Mouse (Mus musculus) adrenal gland (tissue): ENCODE measurements around the gene Prr14.
"Not testable (repeated sequence)": the region's sequence is repeated elsewhere in the genome, so short reads cannot be mapped to it uniquely, and the experiment has no call there.

ENCODE experiments used
- intact Hi-C: fragments of 180-260 bp; cut with DNase I; formaldehyde crosslinking; loops from one replicate; pipeline ENCODE4 v1.15.1; 2025

Gene Prr14

DNA sequence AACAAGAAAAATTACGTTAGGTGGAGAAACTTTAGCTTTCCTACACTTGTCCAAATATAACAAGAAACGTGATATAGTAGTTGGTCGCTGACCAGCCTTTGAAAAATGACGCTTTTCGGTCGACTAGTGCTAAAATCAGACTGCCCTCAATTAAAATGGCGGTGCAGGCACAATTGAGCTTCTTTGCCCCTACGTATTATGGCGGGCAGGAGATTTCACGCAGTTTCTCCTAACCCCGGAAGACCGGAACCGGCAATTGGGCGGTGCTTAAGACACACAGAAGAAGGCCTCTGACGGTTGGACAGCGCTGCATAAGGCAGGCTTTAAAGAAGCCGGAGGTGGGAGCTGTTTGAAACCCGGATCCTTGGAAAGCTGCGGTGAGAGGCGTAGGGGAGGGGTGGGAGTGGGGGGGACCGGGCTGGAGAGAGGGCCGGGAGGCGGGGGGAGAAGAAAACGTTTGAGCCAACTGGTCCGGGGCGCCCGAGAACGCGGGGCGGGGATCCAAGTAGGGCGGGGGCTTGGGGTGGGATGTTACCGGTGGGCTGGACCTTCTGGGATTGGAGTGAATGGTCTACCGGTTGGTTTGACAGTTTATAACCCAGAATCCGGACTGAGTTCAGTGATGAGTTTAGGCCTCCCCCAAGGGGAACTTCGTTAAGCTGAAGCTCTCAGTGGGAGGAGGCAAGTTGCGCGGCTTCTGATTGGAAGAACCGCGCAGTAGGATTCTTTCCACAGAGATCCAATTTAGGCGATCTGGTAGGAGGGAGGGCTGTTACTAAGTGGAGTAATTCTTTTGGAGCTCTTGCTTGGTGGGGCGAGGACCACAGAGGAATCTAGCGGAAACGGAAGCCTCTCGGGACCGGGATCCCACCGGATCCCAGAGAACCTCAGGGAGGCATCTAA is 11.6 kb downstream of the Prr14 start:
- intact Hi-C loops, result no loop called here

DNA sequence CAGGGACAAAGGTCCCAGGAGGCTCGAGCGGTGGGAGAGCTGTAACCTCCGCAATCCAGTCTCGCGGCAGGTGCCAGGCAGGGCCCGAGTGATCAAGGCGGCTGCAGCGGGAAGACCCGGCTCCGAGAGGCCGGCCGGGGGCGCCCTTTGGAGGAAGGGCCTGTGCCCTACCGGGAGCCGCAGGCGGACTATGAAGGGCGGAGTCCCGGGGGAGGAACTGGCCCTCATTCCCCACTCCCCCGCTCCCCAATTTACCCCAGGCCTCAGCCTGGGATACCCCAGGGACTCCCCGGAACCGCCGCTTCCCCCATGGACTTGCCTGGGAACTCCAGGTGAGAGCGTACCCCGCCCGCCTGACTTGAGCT is 12.2 kb downstream of the Prr14 start:
- intact Hi-C loops, result no loop called here

DNA sequence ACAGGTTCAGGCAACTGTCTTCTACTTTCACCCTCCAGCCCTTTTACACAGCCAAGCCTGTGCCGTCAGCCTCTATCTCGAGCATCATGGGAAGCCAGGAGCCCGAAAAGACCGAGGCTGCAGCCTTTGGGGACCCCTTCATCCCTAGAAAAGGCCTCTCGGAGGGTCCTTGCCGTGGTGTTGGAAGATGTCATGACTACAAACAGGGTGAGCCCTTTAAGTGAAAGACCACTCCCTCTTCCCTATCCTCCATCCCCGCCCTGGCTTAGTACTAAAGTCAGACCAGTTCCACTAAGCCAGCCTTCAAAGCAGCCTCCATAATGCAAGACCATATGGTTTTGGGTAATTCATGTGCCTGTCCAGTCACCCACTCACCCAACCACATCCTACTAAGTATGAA is 12.6 kb downstream of the Prr14 start:
- intact Hi-C loops, result no loop called here

DNA sequence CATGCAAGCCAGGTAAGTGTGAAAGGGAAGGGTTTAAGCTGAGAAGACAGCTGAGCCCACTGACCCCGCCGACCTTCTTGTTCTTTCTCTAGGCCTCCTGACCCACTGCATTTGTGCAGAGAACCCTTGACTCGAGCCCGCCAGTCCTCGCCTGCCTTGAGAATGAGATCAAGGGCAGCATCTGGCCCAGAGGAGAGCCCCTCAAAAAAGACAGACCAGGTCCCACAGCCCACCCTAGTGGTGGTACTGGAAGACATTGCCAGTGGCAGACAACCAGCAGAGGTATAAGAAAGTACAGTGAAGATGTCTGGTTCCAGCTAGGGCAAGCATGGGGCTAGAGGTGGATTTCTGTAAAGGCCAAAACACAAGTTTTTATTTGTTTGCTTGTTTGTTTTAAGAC is 14.3 kb downstream of the Prr14 start:
- intact Hi-C loops, result no loop called here

DNA sequence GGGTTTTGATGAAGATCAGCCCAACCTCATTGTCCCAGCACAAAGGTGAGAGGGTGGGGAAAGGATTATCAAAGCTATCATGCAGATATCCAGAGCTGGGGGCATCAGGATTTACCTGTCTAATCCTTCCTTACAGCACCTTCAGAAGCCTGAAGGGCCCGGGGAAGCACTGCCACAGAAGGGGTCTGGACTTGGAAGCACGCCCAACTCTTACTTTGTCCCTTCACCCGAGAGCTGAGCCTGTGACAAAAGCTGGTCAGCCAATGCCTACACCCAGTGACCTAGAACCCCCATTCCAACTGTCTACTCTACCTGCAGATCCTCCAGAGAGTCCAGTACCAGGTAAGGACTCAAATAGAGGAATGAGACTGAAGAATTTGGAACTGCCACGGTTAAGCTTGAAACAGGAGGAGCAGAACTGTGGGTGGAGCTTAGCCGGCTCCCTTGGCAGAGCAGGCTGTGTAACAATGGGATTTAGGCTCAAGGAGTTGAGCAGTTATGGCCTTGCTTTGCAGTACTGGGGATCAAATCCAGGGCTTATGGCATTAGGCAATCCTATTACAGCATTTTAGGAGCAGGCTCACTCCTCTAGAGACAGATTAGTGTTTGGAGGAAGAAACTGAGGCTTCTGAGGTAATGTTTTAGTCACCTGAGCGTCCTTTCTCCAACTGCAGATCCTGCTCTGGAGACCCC is 15.1 kb downstream of the Prr14 start:
- intact Hi-C loops, result no loop called here

DNA sequence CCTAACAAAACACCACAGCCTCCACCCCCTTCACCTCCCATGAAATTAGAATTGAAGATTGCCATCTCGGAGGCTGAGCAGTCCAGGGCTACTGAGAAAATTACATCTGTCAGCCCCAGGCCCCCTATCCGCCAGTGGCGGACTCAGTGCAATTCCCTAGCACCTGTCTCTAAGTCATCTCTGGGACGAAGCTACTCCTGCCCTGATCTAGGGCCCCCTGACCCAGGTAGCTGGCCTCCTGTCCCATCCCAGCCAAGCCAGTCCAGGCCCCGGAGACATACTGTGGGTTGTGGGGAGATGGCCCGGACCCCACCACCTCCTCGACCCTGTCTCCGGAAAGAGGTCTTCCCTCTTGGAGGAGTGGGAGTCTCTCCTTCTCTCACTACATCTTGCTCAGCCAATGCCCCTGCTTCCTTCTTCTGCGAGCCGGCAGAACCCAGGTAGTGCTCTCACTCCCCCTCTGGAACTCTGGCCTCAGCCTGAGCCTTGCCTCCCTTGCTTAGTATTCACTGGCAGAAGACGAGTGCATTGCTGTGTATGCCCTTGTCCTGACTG is 15.9 kb downstream of the Prr14 start:
- intact Hi-C loops, result no loop called here

DNA sequence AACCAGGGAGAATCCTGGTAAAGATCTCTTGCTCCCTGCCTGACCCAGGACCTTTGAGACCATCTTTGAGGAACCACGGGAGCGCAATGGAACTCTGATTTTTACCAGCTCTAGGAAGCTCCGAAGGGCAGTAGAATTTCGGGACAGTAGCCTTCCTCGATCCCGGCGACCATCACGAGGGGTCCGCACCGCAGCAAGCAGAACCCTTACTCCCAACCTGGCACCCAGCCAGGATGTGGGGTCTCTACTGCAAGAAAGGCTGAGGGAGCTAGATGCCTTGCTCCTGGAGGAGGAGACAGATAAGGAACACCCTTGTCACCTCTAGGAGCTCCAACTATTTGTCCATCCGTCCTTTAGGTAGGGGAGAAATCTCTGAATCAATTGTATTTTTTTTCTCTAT is 16.9 kb downstream of the Prr14 start:
- intact Hi-C loops, result no loop called here

DNA sequence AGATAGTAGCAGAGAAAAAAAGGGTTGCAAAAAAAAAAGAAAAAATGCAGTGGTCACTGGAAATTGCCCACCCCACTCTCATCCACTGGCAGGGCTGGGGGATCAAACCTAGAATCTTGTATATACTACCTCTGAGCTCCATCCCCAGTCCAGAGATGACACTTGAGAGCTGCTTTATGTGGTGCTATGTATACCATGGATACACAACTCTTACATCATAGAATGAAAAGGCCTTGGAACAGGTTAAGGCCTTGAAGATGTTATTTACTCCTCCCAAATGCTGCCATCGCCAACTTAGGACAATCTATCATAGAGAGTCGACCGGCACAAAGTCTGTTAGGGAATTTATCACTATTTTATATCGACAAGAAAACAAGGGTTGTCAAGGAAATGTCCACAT is 17.4 kb downstream of the Prr14 start:
- intact Hi-C loops, result no loop called here

DNA sequence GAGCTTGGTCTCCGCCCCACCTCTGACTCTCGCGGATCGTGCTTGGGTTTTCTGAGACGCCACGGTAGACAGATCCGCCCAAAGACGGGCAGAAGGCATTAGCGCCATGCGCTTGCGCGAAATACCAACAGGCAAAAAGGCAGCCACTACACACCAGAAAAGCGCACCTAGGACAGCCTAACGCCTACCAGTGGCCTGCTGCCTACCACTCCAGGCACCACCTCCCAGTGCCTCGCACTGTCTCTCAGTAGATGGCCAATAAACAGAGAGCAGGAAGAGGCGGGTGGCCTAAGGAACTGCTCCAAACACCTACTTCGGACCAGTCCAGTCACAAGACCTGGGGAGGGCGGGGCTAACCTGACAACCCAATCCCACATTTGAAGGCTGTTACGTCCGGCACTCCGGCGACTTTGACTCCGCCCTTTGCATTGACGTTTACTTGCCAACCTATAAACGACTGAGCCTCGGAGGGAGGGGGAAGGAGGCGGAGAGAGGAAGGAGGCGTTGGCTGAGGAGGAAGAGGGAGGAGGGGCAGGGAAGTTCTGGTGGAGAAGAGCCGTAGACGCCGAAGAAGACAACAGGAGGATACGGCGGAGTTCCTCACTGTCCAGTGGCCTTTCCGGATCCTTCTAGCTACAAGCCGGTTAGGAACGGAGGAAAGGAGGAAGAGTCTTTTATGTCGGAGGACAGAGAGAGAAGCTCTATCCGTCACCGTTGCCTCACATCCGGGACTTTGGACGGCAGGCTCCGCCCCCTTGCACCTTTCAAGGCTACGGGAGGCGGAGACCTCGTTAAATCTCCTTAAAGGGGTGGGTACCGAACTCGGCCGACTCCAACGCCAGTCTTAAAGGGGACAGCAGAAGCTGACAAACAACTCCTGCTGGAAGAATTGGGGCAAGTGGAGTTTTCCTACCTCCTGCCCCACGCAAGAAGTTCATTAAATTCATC is 18.6 kb downstream of the Prr14 start:
- intact Hi-C loops, result no loop called here

DNA sequence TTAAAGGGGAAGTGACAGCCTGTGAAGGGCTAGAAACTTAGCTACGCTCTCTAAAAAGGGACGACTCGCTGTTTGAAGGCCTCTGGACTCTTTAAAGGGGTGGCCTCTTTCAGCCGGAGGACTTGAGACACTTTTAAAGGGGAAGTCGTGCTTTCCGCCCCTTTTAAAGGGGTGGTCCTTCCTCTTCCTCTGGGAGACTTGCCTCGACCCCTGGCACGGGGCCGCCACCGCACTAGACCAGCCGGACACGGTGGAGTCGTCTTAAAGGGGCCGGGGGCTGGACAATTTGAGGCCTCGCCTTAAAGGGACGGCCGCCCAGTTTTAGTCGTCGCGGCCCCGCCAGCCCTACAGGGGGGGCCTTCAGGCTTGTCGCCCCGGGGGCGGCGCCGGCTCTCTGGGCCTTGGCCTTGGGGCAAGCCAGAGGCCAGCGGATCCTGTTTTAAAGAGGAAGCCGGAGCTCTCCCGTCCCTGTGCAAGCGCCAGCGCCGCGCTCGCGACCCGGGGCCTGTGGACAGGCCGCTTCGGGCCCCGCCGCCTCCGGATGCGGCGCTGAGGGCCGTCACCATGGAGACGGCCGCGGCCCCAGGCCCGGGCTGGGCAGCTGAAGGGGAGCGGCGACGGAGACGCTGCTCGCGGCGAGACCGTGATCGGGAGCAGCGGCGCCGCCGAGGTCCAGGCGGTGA is 19.4 kb downstream of the Prr14 start, which contains the start of gene Fbrs:
Gene Fbrs, plus strand, starts transcription at position 565 of the 683 bp plus-strand sequence.
- intact Hi-C loops, result no loop called here

DNA sequence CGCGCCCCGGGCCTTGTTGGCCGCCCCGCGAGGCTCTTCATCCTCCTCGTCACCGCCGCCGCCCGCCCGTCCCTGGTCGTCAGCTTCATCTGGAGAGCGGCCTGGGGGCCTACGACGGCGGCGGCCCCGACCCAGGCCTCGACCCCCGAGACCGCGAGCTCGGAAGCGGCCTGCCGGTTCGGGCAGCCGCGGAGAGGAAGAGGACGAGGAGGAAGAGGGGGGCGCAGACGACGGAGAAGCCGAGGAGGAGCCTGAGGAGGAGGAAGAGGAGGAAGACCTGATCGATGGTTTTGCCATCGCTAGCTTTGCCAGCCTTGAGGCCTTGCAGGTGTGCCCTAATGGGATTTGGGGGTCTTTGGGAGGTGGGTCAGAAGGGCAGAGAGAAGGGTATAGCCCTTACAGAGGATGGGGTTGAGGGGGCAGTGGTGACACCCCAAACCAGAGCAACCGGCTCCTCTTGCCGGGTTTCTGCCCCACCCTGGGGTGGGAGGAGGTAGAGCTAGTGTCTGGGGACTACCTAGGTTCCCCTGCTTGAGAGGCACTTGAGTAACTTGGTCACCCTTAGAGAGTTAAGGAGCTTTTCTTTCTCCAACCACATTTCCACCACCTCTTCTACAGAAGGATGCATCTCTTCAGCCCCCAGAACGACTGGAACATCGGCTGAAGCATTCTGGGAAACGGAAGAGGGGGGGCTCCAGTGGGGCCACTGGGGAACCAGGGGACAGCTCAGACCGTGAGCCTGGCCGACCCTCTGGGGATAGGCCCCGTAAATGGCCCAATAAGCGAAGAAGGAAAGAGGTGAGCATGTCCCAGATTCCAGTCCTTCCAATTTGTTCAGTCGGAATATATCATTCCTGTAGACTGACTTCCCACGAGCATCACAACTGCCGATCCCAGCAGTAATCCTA is 20.2 kb downstream of the Prr14 start:
- intact Hi-C loops, result no loop called here

DNA sequence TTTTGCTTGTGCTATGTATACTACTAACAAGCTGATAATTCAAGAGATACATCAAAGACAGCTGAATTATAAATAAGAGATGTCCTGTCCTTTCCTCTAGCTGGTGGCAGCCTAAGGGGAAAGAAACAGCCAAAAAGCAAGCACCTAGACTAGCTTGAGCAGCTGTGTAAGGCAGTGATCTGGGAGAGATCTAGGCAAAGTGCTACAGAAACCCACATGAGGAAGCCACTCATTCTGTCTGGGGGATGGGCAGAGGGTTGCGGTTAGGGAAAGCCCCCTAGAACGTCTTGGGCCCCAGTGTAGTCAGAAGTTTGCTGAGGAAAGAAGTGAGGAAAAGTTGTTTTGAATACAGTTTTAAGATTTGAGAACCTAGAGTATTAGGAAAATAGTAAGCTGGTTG is 20.9 kb downstream of the Prr14 start:
- intact Hi-C loops, result no loop called here

DNA sequence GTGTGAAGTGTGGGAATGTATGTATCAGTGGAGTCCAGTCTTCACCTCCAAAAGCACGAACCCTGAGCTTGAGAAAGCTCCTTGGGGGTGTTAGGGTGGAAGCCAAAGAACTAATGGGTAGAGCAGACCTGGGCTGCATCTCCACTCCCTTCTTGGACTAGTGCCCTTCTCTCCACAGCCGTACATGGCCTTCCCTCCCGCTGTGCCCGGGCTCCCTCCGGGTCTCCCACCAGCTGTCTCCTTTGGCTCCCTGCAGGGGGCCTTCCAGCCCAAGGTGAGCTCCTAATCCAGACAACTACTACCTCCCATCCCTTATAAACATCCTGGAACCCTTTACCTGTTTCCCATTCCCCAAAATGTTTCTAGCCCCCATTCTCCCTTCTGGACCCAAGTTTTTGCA is 26.0 kb downstream of the Prr14 start:
- intact Hi-C loops, result no loop called here

DNA sequence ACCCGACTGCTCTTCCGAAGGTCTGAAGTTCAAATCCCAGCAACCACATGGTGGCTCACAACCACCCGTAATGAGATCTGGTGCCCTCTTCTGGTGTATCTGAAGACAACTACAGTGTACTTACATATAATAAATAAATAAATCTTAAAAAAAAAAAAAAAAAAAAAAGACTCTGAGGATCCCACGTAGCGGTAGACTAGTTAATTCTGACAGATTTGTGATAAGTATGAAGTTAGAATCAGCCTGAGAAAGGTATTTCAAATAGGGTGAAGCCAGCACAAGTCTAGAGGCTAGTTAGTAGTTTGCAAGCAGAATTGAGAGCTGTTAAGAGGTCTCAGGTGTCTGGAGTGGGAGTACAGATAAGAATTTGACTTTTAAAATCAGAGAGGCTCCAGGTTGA is 29.0 kb downstream of the Prr14 start:
- intact Hi-C loops, result not testable (repeated sequence)

DNA sequence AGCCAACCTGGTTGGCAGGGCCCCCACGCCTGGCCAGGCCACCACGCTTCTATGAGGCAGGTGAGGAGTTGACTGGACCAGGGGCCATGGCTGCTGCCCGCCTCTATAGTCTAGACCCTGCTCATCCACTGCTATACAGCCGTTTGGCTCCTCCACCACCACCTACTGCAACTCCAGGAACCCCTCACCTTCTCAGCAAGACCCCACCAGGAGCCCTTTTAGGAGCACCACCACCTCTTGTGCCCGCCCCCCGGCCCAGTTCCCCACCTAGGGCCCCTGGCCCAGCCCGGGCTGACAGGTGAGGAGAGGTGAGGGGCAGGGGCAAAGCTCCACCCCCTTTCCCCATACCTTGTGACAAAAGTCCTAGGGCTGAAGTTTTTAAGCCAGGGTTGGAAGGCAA is 30.6 kb downstream of the Prr14 start:
- intact Hi-C loops, result no loop called here

DNA sequence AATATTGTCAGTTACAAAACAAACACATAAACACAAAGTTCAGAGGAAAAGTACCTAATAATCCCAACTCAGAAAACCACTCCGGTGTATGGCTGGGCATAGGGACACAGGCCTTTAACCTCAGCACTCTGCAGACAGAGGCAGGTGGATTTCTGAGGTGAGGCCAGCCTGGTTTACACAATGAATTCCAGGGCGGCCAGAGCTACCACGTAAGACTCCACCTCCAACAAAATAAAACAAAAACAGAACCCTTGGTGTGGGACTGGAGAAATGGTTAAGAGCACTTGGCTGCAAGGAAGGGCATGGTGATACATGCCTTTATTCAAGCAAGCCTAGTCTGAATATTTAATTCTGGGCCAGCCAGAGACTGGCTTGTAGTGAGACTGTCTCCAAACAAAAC is 32.4 kb downstream of the Prr14 start:
- intact Hi-C loops, result no loop called here

DNA sequence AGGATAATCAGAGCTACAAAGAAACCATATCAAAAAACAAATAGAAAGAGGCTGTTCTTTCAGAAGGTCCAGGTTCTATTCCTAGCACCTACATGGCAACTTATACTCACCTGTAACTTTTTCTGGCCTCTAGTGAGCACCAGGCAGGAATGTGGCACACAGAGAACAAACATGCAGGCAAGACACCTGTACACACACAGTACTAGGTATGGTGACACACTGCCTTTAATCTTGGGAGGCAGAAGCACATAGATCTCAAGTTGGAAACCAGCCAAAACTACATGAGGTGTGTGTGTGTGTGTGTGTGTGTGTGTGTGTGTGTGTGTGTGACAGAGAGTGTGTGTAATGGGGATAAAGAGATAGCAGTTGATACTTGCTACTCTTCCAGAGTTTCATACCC is 35.2 kb downstream of the Prr14 start:
- intact Hi-C loops, result loop anchor here (5.0 kb wide), 1 partner anchor 132 kb away; no protein-coding TSS in a partner anchor

DNA sequence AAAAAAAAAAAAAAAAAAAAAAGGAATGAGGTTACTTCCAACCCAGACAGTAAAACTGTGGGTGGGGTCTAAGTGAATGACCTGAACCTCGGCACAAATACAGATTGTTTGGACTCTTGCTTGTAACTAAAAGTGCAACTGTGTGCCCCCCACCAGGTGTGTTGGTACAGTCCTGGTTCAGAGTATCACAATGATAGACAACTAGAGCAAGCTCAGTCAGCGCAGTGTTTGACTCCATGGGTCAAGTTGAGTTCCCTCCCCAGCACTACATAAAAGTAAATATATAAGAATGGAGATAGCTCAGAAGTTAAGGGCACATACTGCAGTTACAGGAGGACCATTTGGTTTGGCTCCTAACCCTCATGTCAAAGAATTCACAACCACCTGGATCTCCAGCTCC is 38.0 kb downstream of the Prr14 start:
- intact Hi-C loops, result loop anchor here (5.0 kb wide), 1 partner anchor 135 kb away; no protein-coding TSS in a partner anchor

DNA sequence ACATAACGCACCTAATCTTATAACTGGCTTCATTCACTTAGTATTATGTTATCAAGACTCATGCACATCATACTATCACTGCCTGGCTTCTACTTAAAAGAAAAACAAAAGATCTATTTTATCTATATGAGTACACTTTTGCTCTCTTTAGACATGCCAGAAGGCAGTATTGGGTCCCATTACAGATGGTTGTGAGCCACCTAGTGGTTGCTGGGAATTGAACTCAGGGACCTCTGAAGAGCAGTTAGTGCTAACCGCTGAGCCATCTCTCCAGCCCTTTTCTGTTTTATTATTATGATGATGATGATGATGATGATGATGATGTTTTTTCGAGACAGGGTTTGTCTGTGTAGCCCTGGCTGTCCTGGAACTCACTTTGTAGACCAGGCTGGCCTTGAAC is 39.0 kb downstream of the Prr14 start:
- intact Hi-C loops, result loop anchor here (5.0 kb wide), 1 partner anchor 136 kb away; no protein-coding TSS in a partner anchor
